Mouse (Mus musculus) MEL (cell line): Measurements from ENCODE around the gene Yipf1. TPM values are rescaled to one million over a fixed set of nuclear protein-coding genes. Genes with fewer than 3 reads are reported as not detected.

ENCODE experiments used
- DNase-seq: peaks from one replicate; pipeline ENCODE4 v3.0.0; 2011; ENCODE audit warnings: low read depth, low spot score
- H3K27ac ChIP-seq: 2 replicates; pipeline ENCODE4 v1.5.1; 2012; ENCODE audit warnings: low read depth, mild to moderate bottlenecking, control low read depth, low read length, moderate library complexity; ENCODE audit not compliant: control insufficient read depth
- H3K27me3 ChIP-seq, 2 experiments: fragments of 150-350 bp in 1 of 2; sonication (generic) in 1 of 2; 2 replicates each; pipeline ENCODE4 v1.6.1; 2012; ENCODE audit warnings: low read length in 2 of 2, mild to moderate bottlenecking in 2 of 2, improper control_type of control experiment in 1 of 2, moderate library complexity in 1 of 2; ENCODE audit not compliant: insufficient read depth in 2 of 2, control insufficient read depth in 1 of 2
- H3K36me3 ChIP-seq, 2 experiments: 2 replicates each; pipeline ENCODE4 v1.6.1; 2012 to 2014; ENCODE audit warnings: low read length in 2 of 2, improper control_type of control experiment in 1 of 2, inconsistent platforms in 1 of 2, mild to moderate bottlenecking in 1 of 2; ENCODE audit not compliant: insufficient read depth in 2 of 2, control insufficient read depth in 1 of 2
- H3K4me1 ChIP-seq, 2 experiments: fragments of 150-350 bp in 1 of 2; sonication (generic) in 1 of 2; 2 replicates each; pipeline ENCODE4 v1.6.1; 2012; ENCODE audit warnings: low read length in 2 of 2, improper control_type of control experiment in 1 of 2, mild to moderate bottlenecking in 1 of 2; ENCODE audit not compliant: insufficient read depth in 2 of 2, control insufficient read depth in 1 of 2
- H3K4me3 ChIP-seq, 2 experiments: fragments of 150-350 bp in 1 of 2; sonication (generic) in 1 of 2; 2 replicates each; pipeline ENCODE4 v1.5.1; 2012; ENCODE audit warnings: low read depth in 2 of 2, low read length in 2 of 2, mild to moderate bottlenecking in 2 of 2, moderate library complexity in 2 of 2, control low read depth in 1 of 2, improper control_type of control experiment in 1 of 2; ENCODE audit not compliant: control insufficient read depth in 1 of 2, insufficient read depth in 1 of 2
- H3K79me2 ChIP-seq: 2 replicates; pipeline ENCODE4 v1.6.1; 2012; ENCODE audit warnings: mild to moderate bottlenecking, low read length, moderate library complexity; ENCODE audit not compliant: control insufficient read depth, poor library complexity, insufficient read depth
- H3K9ac ChIP-seq: 2 replicates; pipeline ENCODE4 v1.6.1; 2012; ENCODE audit warnings: low read depth, mild to moderate bottlenecking, control low read depth, low read length, moderate library complexity; ENCODE audit not compliant: control insufficient read depth, poor library complexity, severe bottlenecking
- H3K9me3 ChIP-seq: fragments of 150-350 bp; sonication (generic); replicated peaks from 2 replicates; pipeline ENCODE4 v1.6.1; 2012; ENCODE audit warnings: mild to moderate bottlenecking, low read length, improper control_type of control experiment, moderate library complexity; ENCODE audit not compliant: insufficient read depth
- CTCF ChIP-seq, 3 experiments: IDR thresholded peaks in 2 of 3; conservative IDR thresholded peaks in 1 of 3; 2 replicates each; pipeline ENCODE4 v1.5.1; 2011 to 2012; ENCODE audit warnings: low read length in 3 of 3, low read depth in 2 of 3, mild to moderate bottlenecking in 2 of 3, improper control_type of control experiment in 1 of 3, inconsistent platforms in 1 of 3, mixed read lengths in 1 of 3, moderate library complexity in 1 of 3; ENCODE audit not compliant: control insufficient read depth in 1 of 3, insufficient read depth in 1 of 3, poor library complexity in 1 of 3, severe bottlenecking in 1 of 3
- EP300 ChIP-seq, 2 experiments: IDR thresholded peaks; 2 replicates each; pipeline ENCODE4 v1.6.1; 2011; ENCODE audit warnings: improper control_type of control experiment in 2 of 2, low read length in 2 of 2, low read depth in 1 of 2, mild to moderate bottlenecking in 1 of 2
- GATA1 ChIP-seq: IDR thresholded peaks from 2 replicates; pipeline ENCODE4 v1.6.1; 2011; ENCODE audit warnings: low read depth, low read length, improper control_type of control experiment
- JUND ChIP-seq: IDR thresholded peaks from 2 replicates; pipeline ENCODE4 v1.6.1; 2011; ENCODE audit warnings: low read depth, mild to moderate bottlenecking, improper control_type of control experiment, low read length
- MAFK ChIP-seq: IDR thresholded peaks from 2 replicates; pipeline ENCODE4 v1.6.1; 2011; ENCODE audit warnings: low read depth, mild to moderate bottlenecking, low read length, improper control_type of control experiment, borderline replicate concordance
- MAZ ChIP-seq: IDR thresholded peaks from 2 replicates; pipeline ENCODE4 v1.6.1; 2012; ENCODE audit warnings: low read depth, mild to moderate bottlenecking, inconsistent platforms, low read length, improper control_type of control experiment
- MEF2A ChIP-seq: IDR thresholded peaks from 2 replicates; pipeline ENCODE4 v1.6.1; 2014; ENCODE audit warnings: low read depth, mild to moderate bottlenecking, inconsistent platforms, low read length, improper control_type of control experiment; ENCODE audit not compliant: poor library complexity, insufficient replicate concordance, severe bottlenecking; ENCODE audit errors: extremely low read depth
- MXI1 ChIP-seq: IDR thresholded peaks from 2 replicates; pipeline ENCODE4 v1.6.1; 2011; ENCODE audit warnings: mild to moderate bottlenecking, low read depth, low read length, improper control_type of control experiment
- MYC ChIP-seq: IDR thresholded peaks from 2 replicates; pipeline ENCODE4 v1.6.1; 2011; ENCODE audit warnings: low read depth, mild to moderate bottlenecking, low read length, improper control_type of control experiment, moderate library complexity
- NRF1 ChIP-seq: IDR thresholded peaks from 2 replicates; pipeline ENCODE4 v1.6.1; 2014; ENCODE audit warnings: low read depth, mild to moderate bottlenecking, inconsistent platforms, low read length, improper control_type of control experiment, moderate library complexity; ENCODE audit not compliant: poor library complexity, insufficient read depth, severe bottlenecking
- POLR2AphosphoS5 ChIP-seq: IDR thresholded peaks from 2 replicates; pipeline ENCODE4 v1.6.1; 2012; ENCODE audit warnings: low read depth, borderline replicate concordance, mild to moderate bottlenecking, inconsistent platforms, low read length, moderate library complexity, mixed read lengths
- SIN3A ChIP-seq: IDR thresholded peaks from 2 replicates; pipeline ENCODE4 v1.6.1; 2012; ENCODE audit warnings: low read length, improper control_type of control experiment, inconsistent platforms
- ZC3H11A ChIP-seq: IDR thresholded peaks from 2 replicates; pipeline ENCODE4 v1.6.1; 2012; ENCODE audit warnings: low read depth, mild to moderate bottlenecking, inconsistent platforms, low read length, improper control_type of control experiment
- ZKSCAN1 ChIP-seq: IDR thresholded peaks from 2 replicates; pipeline ENCODE4 v1.6.1; 2012; ENCODE audit warnings: low read depth, mild to moderate bottlenecking, inconsistent platforms, low read length, improper control_type of control experiment, moderate library complexity
- ZMIZ1 ChIP-seq: IDR thresholded peaks from 2 replicates; pipeline ENCODE4 v1.6.1; 2012; ENCODE audit warnings: low read depth, mild to moderate bottlenecking, inconsistent platforms, low read length, improper control_type of control experiment, moderate library complexity
- polyA plus RNA-seq, 2 experiments: library from polyadenylated mRNA; stranded (reverse) in 1 of 2; unstranded in 1 of 2; fragments of >175 nt in 1 of 2; fragments of >200 nt in 1 of 2; gene quantifications; 2 replicates each; pipeline versions ENCODE4 v1.2.1 to v1.2.4; 2012; ENCODE audit warnings: low replicate concordance in 2 of 2, low read depth in 1 of 2; ENCODE audit not compliant: insufficient read length in 2 of 2, insufficient read depth in 1 of 2, missing spikeins in 1 of 2
- total RNA-seq: library from RNA; depleted of rRNA; stranded (reverse); fragments of 300-350 nt; gene quantifications from 2 replicates; pipeline ENCODE4 v1.2.3, GENCODE M21; 2012

Yipf1 gene
- total and polyA plus RNA-seq, 3 experiments = 40.6 to 549 (median 43.5) TPM

- Histone ChIP-seq H3K9ac (no peak overlapping the region), H3K27ac (no peak overlapping the region)
- TF ChIP-seq NRF1 (no peak), MEF2A (no peak), ZKSCAN1 (no peak), SIN3A (no peak), JUND (no peak), MYC (no peak), MXI1 (no peak)
- TF ChIP-seq, all 39 proteins: peak for 0
- 0 out of 2 replicates have a peak, but pooled peaks cover 3% of the 10 kb centered on the region for H3K79me2 ChIP-seq
- no peaks in the 10 kb centered on the region for H3K9me3 ChIP-seq
- H3K27me3 ChIP-seq = no peaks in the 10 kb centered on the region
- H3K36me3 ChIP-seq = peaks cover 0 to 24% of the 10 kb centered on the region in 2 experiments; a peak in 3 of 4 replicates
- no peak overlapping the region for H3K4me3 ChIP-seq
- H3K4me1 ChIP-seq = no peaks in the 10 kb centered on the region
- DNase-seq = no peak
Measured at GRCm38 (mm10) chr4:107378954-107379353, 64.8 kb downstream of the Yipf1 start.

- no peak overlapping the region for H3K27ac ChIP-seq
- H3K79me2 ChIP-seq = 0 out of 2 replicates have a peak, but pooled peaks cover 3% of the 10 kb centered on the region
- DNase-seq = no peak
- no peaks in the 10 kb centered on the region for H3K27me3 ChIP-seq
- no peak for TF ChIP-seq GATA1
- H3K4me1 ChIP-seq = no peaks in the 10 kb centered on the region
- no peak overlapping the region for H3K4me3 ChIP-seq
- no peaks in the 10 kb centered on the region for H3K9me3 ChIP-seq
- no peak overlapping the region for H3K9ac ChIP-seq
- peaks cover 0 to 28% of the 10 kb centered on the region in 2 experiments; a peak in 2 of 4 replicates for H3K36me3 ChIP-seq
Measured at GRCm38 (mm10) chr4:107380871-107381270, 66.7 kb downstream of the Yipf1 start.

- Histone ChIP-seq H3K36me3 (peaks cover 0 to 28% of the 10 kb centered on the region in 2 experiments; a peak in 2 of 4 replicates), H3K79me2 (no peaks in the 10 kb centered on the region), H3K27me3 (no peaks in the 10 kb centered on the region), H3K9ac (no peak overlapping the region), H3K27ac (no peak overlapping the region), H3K9me3 (no peaks in the 10 kb centered on the region), H3K4me1 (no peaks in the 10 kb centered on the region), H3K4me3 (no peak overlapping the region)
- DNase-seq = no peak
- TF ChIP-seq MYC = no peak
- TF ChIP-seq ZMIZ1 = no peak
- no peak for TF ChIP-seq MAFK
- TF ChIP-seq MAZ = no peak
- TF ChIP-seq JUND = no peak
- TF ChIP-seq CTCF (IDR thresholded peaks at IDR 0.05 in 2 of 3, conservative IDR thresholded peaks at IDR 0.05 in 1 of 3; ENCODE audit: control insufficient read depth in 1 of 3, insufficient read depth in 1 of 3, low read depth in 2 of 3, low read length in 3 of 3, poor library complexity in 1 of 3, severe bottlenecking in 1 of 3) = no peak
- TF ChIP-seq POLR2AphosphoS5 = no peak
- no peak for TF ChIP-seq ZC3H11A
- no peak for TF ChIP-seq EP300 (IDR thresholded peaks at IDR 0.05; ENCODE audit: low read depth in 1 of 2, low read length in 2 of 2)
Measured at GRCm38 (mm10) chr4:107387038-107387437, 72.9 kb downstream of the Yipf1 start.
